Mouse (Mus musculus) midbrain, embryonic 10.5 days (tissue): Measurements from ENCODE around the gene Racgap1. TPM values are rescaled to one million over a fixed set of nuclear protein-coding genes. Genes with fewer than 3 reads are reported as not detected.
A peak's percentile ranks its signal among the peaks of the same experiment; 100 is the strongest.

ENCODE experiments used
- DNase-seq: peaks from one replicate; pipeline ENCODE4 v3.0.0-alpha.2; 2017; ENCODE audit warnings: low spot score
- H3K27ac ChIP-seq: fragments of 300-500 bp; sonication (generic); replicated peaks from 2 replicates; pipeline ENCODE4 v1.5.1; 2016; ENCODE audit warnings: mild to moderate bottlenecking
- H3K27me3 ChIP-seq: fragments of 300-500 bp; sonication (generic); 2 replicates; pipeline ENCODE4 v1.6.1; 2016; ENCODE audit warnings: low read depth, mild to moderate bottlenecking; ENCODE audit not compliant: poor library complexity, severe bottlenecking
- H3K36me3 ChIP-seq: fragments of 300-500 bp; sonication (generic); 2 replicates; pipeline ENCODE4 v1.6.1; 2016; ENCODE audit warnings: mild to moderate bottlenecking, moderate library complexity
- H3K4me1 ChIP-seq: fragments of 300-500 bp; sonication (generic); 2 replicates; pipeline ENCODE4 v1.6.1; 2016
- H3K4me3 ChIP-seq: fragments of 300-500 bp; sonication (generic); 2 replicates; pipeline ENCODE4 v1.5.1; 2016; ENCODE audit warnings: mild to moderate bottlenecking, moderate library complexity
- H3K9me3 ChIP-seq: fragments of 300-500 bp; sonication (generic); replicated peaks from 2 replicates; pipeline ENCODE4 v1.6.1; 2016; ENCODE audit warnings: mild to moderate bottlenecking
- WGBS: fragments of 180-500 bp; shearing (Covaris S2); methylation state at CpG from one replicate; pipeline ENCODE4 v1.1.7; 2016; 5-methylcytosine and 5-hydroxymethylcytosine counted together
- polyA plus RNA-seq: library from polyadenylated mRNA; unstranded; fragments of >200 nt; fragmentation: Nextera tagmentation; extraction: Ambion mirVana; gene quantifications from 2 replicates; pipeline ENCODE4 v1.2.1, GENCODE M21; 2016

Racgap1 gene
- polyA plus RNA-seq, 1 experiment from 2014 or later, result 208 TPM

DNA sequence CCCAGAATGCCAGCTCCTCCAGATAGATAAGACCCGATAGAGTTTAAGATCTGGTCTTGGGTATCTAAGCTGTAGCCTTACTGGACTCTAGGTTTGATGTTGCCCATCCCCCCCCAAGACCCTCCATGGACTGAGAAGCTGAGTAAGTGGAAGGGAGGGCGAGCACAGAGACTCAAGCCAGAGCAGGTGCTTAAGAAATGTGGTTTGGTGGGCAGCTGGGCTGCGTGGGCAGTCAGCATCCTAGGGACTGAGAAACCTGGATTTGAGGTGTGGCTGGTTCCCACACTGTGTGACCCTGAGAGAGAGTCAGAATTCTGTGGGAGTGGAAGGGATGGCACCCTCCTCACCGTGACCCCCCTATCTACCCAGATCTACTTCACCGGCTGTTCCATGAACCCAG lies 58.6 kb downstream of the Racgap1 start:
- peaks cover 42% of the 10 kb centered on the region for H3K4me1 ChIP-seq
- WGBS, result 83% methylated on average over 5 of the region's 5 CpGs

DNA sequence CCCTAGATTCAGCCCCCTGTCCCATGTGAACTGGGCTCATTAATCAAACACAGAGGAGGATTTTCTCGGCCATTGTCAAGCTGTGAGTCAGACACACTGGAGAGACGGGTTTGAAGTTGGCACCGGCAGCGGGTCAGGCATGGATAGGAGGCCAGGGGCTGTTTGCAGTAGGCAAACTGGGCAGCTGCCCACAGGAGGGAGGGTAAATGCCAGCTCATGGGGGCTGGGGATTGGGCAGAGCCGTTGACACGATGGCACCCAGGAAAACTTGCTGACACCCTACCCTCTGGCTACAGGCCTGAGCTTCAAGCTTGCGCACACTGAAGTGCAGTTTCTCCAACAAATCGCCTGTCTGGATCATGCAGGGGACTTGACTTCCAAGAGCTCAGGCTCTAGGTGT lies 59.3 kb downstream of the Racgap1 start:
- 77% methylated on average over 8 of the region's 8 CpGs for WGBS
- no peak for DNase-seq
- Histone ChIP-seq H3K27ac (no peak overlapping the region), H3K36me3 (no peaks in the 10 kb centered on the region), H3K9me3 (no peaks in the 10 kb centered on the region), H3K4me1 (peaks cover 35% of the 10 kb centered on the region), H3K27me3 (peaks cover 95% of the 10 kb centered on the region), H3K4me3 (no peak overlapping the region)

More for the DNA sequence above, 58.6 kb downstream of the Racgap1 start:
- Histone ChIP-seq H3K4me3 (no peak overlapping the region), H3K36me3 (no peaks in the 10 kb centered on the region), H3K9me3 (no peaks in the 10 kb centered on the region), H3K27me3 (peaks cover 95% of the 10 kb centered on the region), H3K27ac (no peak overlapping the region)
- no peak for DNase-seq

DNA sequence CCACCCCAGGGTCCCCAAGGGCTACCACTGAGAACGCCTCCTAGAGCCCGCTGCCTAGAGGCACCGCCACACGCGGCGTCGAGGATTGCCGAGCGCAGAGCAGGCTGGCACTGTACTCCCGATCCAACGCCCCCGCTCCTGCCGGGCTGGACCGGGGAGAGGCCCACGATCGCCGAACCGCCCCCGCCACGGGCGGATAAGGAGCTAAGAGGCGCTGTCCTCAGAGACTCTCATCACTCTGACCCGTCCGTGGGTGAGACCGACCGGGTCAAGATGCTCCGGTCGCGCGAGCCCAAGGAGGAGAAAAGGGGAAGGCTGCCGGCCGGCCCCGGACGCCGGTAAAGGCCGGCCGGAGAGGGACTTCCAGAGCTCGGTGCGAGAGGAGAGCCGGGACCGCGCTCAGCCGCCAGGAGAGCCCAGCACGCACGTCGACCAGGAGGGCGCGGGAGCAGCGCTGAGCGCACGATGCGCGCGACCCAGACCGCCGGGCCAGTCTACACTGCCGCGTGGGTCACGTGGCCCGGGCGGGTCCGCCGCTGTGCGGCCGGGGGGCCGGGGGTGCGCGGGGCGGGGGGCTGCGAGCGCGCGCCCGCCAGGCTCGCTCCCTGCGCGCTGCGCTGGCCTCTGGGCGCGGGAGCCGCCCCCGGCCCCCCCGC lies 60.9 kb downstream of the Racgap1 start, which contains the start of gene Aqp5:
Gene Aqp5, plus strand, starts transcription at position 354 of the 656 bp plus-strand sequence.
- Histone ChIP-seq H3K36me3 (no peaks in the 10 kb centered on the region), H3K4me3 (peak within 1 kb of the TSS; percentile 52), H3K27ac (0 out of 2 replicates have a peak within 1 kb of the TSS, but pooled peaks have one; percentile 14), H3K27me3 (peaks cover 100% of the 10 kb centered on the region), H3K9me3 (no peaks in the 10 kb centered on the region), H3K4me1 (peaks cover 21% of the 10 kb centered on the region)
- peak; percentile 42 for DNase-seq
- WGBS, result 2% methylated on average over 83 of the region's 83 CpGs

DNA sequence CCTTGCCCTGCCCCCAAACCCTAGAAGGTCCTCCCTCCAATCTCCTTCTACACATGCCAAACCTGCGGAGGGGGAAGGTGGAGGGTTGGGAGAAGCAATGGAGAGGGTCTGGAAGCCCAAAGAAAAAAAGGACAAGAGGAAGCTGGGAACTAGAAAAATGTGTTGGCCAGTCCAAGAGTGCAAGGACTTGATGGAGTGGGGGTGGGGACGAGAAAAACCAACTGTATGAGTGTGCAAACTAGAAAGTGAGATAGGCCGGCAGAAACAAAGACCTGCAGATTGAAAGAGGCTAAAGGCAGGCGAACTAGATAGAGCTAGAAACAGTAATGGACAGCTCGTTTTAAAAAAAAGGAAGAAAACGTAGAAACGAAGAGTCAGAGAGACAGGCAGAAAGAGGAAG lies 61.8 kb downstream of the Racgap1 start:
- Histone ChIP-seq H3K4me3 (no peak overlapping the region), H3K9me3 (no peaks in the 10 kb centered on the region), H3K36me3 (no peaks in the 10 kb centered on the region), H3K27ac (no peak overlapping the region), H3K27me3 (peaks cover 100% of the 10 kb centered on the region), H3K4me1 (peaks cover 28% of the 10 kb centered on the region)
- no peak for DNase-seq
- 24% methylated on average over 7 of the region's 7 CpGs for WGBS

DNA sequence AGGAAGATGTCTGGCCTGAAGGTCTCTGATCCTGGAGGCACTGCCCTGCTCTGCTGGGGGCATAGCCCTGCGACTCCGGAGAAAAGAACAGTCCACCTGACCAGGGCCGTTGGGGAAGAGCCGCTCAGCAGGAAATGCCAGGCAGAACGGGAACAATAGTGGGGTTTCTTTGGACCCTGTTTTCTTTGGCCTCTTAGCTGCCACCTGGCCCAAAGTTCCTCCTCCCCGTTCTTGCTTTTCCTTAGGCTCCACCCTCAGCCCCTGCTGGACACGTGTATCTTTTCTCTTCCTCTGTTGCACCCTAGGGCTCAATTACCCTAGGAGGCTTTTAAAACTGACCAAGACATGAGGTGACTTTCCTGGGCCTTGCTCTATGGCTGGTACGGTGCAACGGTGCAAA lies 62.2 kb downstream of the Racgap1 start:
- H3K27me3 ChIP-seq, result peaks cover 100% of the 10 kb centered on the region
- peaks cover 33% of the 10 kb centered on the region for H3K4me1 ChIP-seq
- no peak overlapping the region for H3K27ac ChIP-seq
- no peaks in the 10 kb centered on the region for H3K36me3 ChIP-seq
- H3K9me3 ChIP-seq, result no peaks in the 10 kb centered on the region
- WGBS, result 2% methylated on average over 9 of the region's 9 CpGs
- no peak overlapping the region for H3K4me3 ChIP-seq
- DNase-seq, result no peak

DNA sequence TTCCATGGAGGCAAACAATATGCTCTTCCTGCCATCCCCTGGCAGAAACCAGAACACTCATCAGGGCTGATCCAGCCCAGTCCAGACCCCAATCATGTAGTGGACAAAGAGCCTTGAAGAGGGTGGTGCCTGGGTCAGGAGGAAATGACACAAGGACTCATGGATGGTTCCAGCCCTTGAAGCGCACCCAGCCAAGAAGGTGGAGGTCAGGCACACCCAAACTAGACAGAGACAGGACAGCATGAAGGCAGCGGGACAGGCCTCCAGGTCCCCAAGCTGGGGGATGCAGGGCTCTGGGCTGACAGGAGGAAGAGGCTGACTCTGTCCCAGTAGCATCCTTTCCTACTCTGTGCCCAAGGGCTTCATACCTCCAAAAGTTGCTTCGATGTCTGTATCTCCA lies 64.9 kb downstream of the Racgap1 start:
- Histone ChIP-seq H3K9me3 (no peaks in the 10 kb centered on the region), H3K27me3 (peaks cover 100% of the 10 kb centered on the region), H3K36me3 (no peaks in the 10 kb centered on the region), H3K4me3 (no peak overlapping the region), H3K27ac (no peak overlapping the region), H3K4me1 (peaks cover 46% of the 10 kb centered on the region)
- WGBS, result 94% methylated on average over 3 of the region's 3 CpGs
- no peak for DNase-seq

DNA sequence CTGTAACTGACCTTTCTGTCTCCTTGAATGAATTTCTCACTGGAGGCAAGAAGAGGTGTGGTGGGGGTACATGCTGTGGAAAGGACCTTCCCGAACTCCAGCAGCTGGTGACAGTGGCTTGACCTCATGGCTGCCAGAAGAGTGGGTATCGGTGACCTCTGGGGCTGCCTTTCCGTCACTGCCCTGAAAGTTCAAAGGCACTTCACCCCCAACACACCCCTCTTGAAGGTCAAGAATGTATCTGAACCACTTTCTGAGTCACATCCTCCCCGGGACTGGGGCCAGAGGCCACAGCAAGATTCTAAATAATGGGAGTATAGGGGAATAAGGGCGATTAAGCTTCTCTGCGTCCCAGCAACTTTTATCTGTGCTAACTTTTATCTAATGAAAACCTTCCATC lies 65.7 kb downstream of the Racgap1 start:
- Histone ChIP-seq H3K27me3 (peaks cover 100% of the 10 kb centered on the region), H3K4me3 (no peak overlapping the region), H3K36me3 (no peaks in the 10 kb centered on the region), H3K4me1 (peaks cover 41% of the 10 kb centered on the region), H3K9me3 (no peaks in the 10 kb centered on the region), H3K27ac (no peak overlapping the region)
- 71% methylated on average over 6 of the region's 6 CpGs for WGBS
- no peak for DNase-seq

DNA sequence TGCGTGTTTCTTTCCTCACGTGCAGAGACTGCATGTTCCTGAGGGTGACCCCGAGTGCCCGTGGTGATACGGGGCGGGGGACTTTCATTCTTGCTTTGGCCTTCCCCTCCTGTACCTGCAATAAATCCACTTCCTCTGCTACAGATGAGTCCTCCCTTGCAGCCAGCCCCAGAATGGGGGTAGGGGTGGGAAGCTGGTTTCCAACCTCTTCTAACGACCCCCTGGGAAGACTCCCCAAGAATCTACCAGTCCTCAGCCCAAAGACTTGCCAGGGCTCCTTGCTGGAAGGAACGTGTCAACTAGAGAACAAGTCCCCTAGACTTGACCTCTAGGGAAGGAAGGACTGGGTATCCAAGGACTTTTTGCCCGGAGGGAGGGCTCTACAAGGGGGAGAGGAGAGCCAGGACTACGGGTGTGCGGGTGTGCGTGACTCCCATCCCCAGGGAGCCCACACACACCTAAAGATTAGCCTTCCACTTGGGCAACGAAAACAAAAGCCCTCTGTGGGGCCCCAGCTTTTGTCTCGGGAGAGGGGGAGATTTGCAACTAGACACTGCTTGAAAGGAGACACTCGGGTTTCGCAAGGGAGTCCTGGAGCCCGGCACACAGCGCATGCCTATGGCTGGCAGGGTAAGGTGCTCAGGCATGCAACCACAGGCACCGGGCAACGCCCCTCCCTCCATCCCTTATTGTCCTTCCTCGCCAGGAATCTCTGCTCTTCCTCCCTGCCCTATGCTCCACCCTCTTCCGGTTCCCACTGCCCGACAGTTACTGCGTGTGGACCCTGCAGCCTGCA lies 66.9 kb downstream of the Racgap1 start:
- peaks cover 34% of the 10 kb centered on the region for H3K4me1 ChIP-seq
- H3K27me3 ChIP-seq, result peaks cover 100% of the 10 kb centered on the region
- peak; percentile 58 for DNase-seq
- H3K36me3 ChIP-seq, result no peaks in the 10 kb centered on the region
- H3K4me3 ChIP-seq, result peak overlapping the region; percentile 49
- WGBS, result under 1% methylated on average over 24 of the region's 24 CpGs
- no peaks in the 10 kb centered on the region for H3K9me3 ChIP-seq
- H3K27ac ChIP-seq, result peak overlapping the region; percentile 15; the same call in 1 of the 2 replicates

DNA sequence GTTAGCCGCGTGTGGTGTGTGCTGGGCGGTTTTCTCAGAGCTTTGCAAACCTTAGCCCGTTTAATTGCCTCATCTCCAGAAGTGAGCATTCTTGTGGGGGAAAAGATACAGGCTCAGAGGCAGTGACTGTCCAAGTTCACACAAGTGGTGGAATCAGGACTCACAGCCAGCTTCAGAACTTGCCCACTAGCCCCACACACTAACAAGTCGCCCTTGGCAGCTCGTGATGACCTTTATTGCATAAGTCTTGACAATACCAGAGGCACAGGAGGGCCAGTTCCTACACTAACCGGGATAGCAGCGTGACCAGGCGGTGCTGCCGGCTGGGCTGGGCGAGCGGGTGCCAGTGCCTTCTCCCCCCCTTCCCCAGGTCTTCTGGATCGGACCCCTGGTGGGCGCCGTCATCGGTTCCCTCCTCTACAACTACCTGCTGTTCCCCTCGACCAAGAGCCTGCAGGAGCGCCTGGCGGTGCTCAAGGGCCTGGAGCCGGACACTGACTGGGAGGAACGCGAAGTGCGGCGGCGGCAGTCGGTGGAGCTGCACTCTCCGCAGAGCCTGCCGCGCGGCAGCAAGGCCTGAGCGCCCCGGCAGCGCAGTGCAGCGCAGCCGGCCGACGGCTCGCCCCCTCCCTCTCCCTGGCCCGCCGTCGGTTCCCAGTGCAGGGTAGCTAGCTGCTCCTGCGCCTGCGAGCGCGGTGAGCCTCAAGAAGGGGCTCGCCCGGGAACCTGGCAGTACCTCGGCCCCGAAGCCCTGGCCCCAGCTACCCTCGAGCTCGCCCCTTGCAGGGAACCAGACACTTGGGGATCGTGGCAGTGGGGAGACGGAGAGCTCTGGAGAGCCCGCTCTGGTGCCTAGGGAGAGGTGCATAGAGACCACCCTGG lies 67.8 kb downstream of the Racgap1 start:
- WGBS, result 2% methylated on average over 53 of the region's 54 CpGs
- Histone ChIP-seq H3K9me3 (no peaks in the 10 kb centered on the region), H3K27me3 (peaks cover 100% of the 10 kb centered on the region), H3K27ac (peak overlapping the region; percentile 24), H3K4me3 (peak overlapping the region; percentile 49), H3K36me3 (no peaks in the 10 kb centered on the region), H3K4me1 (peaks cover 32% of the 10 kb centered on the region)
- DNase-seq, result peak; percentile 69

DNA sequence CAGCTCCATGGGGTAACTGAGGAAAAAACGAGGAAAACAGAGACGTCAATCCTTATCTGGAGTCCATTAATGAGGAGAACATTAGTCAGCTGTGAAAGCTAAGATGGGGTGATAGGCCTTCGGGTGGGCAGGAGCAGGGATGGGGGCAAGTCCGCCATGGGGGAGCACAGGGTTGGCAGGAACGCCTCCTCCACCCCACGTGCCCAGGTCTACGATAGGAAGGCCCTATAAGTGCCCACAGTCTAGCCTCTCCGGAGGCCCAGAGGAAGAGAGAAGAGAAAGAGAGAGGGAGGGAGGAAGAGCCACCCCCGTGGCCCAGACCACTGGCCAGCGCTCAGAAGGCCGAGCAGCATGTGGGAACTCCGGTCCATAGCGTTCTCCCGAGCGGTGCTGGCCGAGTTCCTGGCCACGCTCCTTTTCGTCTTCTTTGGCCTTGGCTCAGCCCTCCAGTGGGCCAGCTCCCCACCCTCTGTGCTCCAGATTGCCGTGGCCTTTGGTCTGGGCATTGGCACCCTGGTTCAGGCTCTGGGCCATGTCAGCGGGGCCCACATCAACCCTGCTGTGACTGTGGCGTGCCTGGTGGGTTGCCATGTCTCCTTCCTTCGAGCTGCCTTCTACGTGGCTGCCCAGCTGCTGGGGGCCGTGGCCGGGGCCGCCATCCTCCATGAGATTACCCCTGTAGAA lies 72.5 kb downstream of the Racgap1 start, which contains the start of gene Aqp2:
Gene Aqp2, plus strand, starts transcription at position 254 of the 684 bp plus-strand sequence.
- Histone ChIP-seq H3K9me3 (no peaks in the 10 kb centered on the region), H3K4me1 (peaks cover 14% of the 10 kb centered on the region), H3K27me3 (peaks cover 69% of the 10 kb centered on the region), H3K4me3 (no peak within 1 kb of the TSS), H3K27ac (no peak within 1 kb of the TSS), H3K36me3 (no peaks in the 10 kb centered on the region)
- no peak for DNase-seq
- 85% methylated on average over 26 of the region's 26 CpGs for WGBS
